Mouse (Mus musculus) forebrain, embryonic 14.5 days (tissue): ENCODE data around the gene Gcnt2. TPM values are rescaled to one million over a fixed set of nuclear protein-coding genes. Genes with fewer than 3 reads are reported as not detected.

Experiments used
- ATAC-seq: fragments of 200-750 bp; cut with Nextera tagmentation; 2 replicates; pipeline ENCODE4 v1.8.0; 2017; ENCODE audit warnings: mild to moderate bottlenecking, moderate library complexity
- DNase-seq: peaks from one replicate; pipeline ENCODE4 v3.0.0-alpha.2; 2015; ENCODE audit warnings: low spot score
- H3K27ac ChIP-seq: fragments of 300-500 bp; sonication (generic); 2 replicates; pipeline ENCODE4 v1.5.1; 2014; ENCODE audit warnings: low read depth, mild to moderate bottlenecking, control low read depth, low read length, moderate library complexity
- H3K27me3 ChIP-seq: fragments of 300-500 bp; sonication (generic); replicated peaks from 2 replicates; pipeline ENCODE4 v1.6.1; 2014; ENCODE audit warnings: low read length, control low read depth, mixed read lengths; ENCODE audit not compliant: control insufficient read depth, insufficient read depth
- H3K36me3 ChIP-seq: fragments of 300-500 bp; sonication (generic); 2 replicates; pipeline ENCODE4 v1.6.1; 2014; ENCODE audit warnings: low read length, control low read depth; ENCODE audit not compliant: control insufficient read depth, insufficient read depth
- H3K4me1 ChIP-seq: fragments of 300-500 bp; sonication (generic); 2 replicates; pipeline ENCODE4 v1.6.1; 2014; ENCODE audit warnings: antibody characterized with exemption, low read length, control low read depth; ENCODE audit not compliant: control insufficient read depth, insufficient read depth
- H3K4me2 ChIP-seq: fragments of 300-500 bp; sonication (generic); 2 replicates; pipeline ENCODE4 v1.6.1; 2014; ENCODE audit warnings: mild to moderate bottlenecking, control low read depth, low read length
- H3K4me3 ChIP-seq: fragments of 300-500 bp; sonication (generic); 2 replicates; pipeline ENCODE4 v1.5.1; 2014; ENCODE audit warnings: low read depth, low read length, control low read depth
- H3K9ac ChIP-seq: fragments of 300-500 bp; sonication (generic); 2 replicates; pipeline ENCODE4 v1.6.1; 2014; ENCODE audit warnings: mild to moderate bottlenecking, low read length, control low read depth, moderate library complexity
- H3K9me3 ChIP-seq: fragments of 300-500 bp; sonication (generic); replicated peaks from 2 replicates; pipeline ENCODE4 v1.6.1; 2016; ENCODE audit warnings: low read length, control low read depth, mixed read lengths; ENCODE audit not compliant: control insufficient read depth
- WGBS: fragments of 180-500 bp; shearing (Covaris S2); extraction: QIAGEN DNeasy Blood & Tissue Kit; methylation state at CpG from one replicate; pipeline ENCODE4 v1.1.7; 2014; 5-methylcytosine and 5-hydroxymethylcytosine counted together
- microRNA-seq: library from miRNA; unstranded; fragments of <30 nt; microRNA quantifications from one replicate; pipeline ENCODE4, GENCODE M21; 2016
- polyA plus RNA-seq: library from polyadenylated mRNA; unstranded; fragments of >200 nt; fragmentation: Nextera tagmentation; extraction: Ambion mirVana; gene quantifications from 2 replicates; pipeline ENCODE4 v1.2.1, GENCODE M21; 2014

Gcnt2 gene
- polyA plus RNA-seq, 1 experiment from 2014 or later, result 5.2 TPM

DNA sequence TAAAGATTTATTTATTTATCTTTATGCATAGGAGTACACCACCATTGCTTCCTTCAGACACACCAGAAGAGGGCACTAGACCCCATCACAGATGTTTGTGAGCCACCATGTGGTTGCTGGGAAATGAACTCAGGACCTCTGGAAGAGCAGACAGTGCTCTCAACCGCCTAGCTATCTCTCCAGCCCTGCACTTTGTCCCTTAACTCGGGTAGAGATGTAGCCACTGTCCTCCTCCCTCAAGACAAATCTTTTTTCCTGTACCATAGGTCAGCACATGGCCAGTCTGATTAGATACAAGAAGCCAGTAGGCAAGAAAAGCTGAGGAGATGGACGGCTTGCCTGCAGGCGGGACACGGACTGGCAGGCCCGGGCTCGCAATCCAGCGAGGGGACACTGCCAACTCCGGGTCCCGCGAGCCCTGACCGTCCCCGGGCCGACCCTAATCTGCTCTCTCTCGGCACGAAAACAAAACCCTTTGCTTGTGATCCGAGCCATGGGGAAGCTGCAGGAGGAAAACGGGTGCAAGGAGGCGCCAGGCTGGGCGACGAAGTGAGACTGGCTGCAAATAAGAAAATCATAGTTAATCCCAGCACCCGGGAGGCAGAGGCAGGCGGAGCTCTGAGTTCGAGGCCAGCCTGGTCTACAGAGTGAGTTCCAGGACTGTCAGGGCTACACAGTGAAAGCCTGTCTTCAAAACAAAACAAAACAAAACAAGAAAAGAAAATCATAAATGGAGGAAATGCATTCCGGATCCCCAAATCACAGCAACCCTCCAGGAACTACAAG lies 140.8 kb downstream of the Gcnt2 start:
- H3K9me3 ChIP-seq, result no peaks in the 10 kb centered on the region
- ATAC-seq (peak; percentile 32), DNase-seq (peak; percentile 28)
- WGBS, result under 1% methylated on average over 25 of the region's 25 CpGs
- H3K4me3 ChIP-seq, result peak overlapping the region; percentile 90
- peak overlapping the region; percentile 94 for H3K27ac ChIP-seq
- no peaks in the 10 kb centered on the region for H3K27me3 ChIP-seq
- peak overlapping the region; percentile 87 for H3K4me2 ChIP-seq
- H3K4me1 ChIP-seq, result peaks cover 12% of the 10 kb centered on the region
- peak overlapping the region; percentile 88 for H3K9ac ChIP-seq
- peaks cover 11% of the 10 kb centered on the region for H3K36me3 ChIP-seq

DNA sequence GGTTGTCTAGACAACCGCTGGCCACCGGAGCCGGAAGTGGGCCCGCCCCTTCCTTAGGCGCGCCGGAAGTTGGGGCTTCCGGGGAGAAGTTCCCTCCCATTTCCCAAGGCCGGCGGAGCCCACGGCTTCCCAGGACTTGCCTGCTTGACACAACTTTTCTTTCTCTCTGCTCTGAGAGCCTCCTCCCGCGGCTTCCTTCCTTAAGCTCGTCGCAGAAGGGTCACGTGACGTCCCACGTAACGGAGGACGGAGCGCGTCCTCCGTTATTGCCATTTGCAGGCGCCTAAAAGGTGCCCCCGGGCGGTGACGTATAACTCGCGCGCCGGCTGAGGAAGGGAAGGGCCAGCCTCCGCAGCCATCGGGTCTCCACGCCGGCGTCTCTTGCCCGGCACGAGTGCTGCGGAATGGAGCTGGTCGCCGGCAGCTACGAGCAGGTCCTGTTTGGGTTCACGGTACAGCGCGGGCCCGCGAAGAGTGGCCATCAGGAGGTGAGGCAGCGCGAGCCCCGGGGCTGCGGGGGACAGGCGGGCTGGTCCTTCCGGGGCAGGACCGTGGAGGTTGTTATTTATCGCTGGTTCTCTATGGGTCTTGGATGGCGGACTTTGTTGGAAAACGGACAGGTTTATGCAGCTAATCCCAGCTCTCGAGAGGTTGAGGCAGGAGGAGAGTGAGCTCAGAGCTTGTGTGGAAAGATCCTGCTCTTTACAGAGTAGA lies 141.5 kb downstream of the Gcnt2 start, which contains the start of gene Pak1ip1:
Gene Pak1ip1 (plus strand): TSS at position 98 of the 714 bp plus-strand sequence.
- H3K27me3 ChIP-seq, result no peaks in the 10 kb centered on the region
- H3K9ac ChIP-seq, result peak within 1 kb of the TSS; percentile 88
- H3K27ac ChIP-seq, result peak within 1 kb of the TSS; percentile 94
- under 1% methylated on average over 58 of the region's 58 CpGs for WGBS
- peaks cover 19% of the 10 kb centered on the region for H3K36me3 ChIP-seq
- peak within 1 kb of the TSS; percentile 90 for H3K4me3 ChIP-seq
- no peaks in the 10 kb centered on the region for H3K9me3 ChIP-seq
- peaks cover 12% of the 10 kb centered on the region for H3K4me1 ChIP-seq
- DNase-seq, result peak; percentile 96
- peak within 1 kb of the TSS; percentile 87 for H3K4me2 ChIP-seq
- ATAC-seq, result peak; percentile 98

DNA sequence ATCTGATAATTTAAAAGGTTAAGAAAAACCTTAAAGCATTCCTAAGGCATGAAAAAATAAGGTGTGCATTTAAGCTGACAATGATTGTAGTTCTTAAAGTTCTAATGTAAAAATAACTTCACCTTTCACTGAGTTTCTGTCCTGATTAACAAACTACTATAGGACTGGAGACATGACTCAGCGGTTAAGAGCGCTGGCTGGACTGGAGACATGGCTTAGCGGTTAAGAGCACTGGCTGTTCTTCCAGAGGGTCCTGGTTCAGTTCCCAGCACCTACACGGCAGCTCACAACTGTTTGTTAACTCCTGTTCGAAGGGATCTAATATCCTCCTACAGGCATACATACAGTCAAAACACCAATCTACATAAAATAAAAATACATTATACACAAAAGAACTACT lies 142.4 kb downstream of the Gcnt2 start:
- Histone ChIP-seq H3K36me3 (peaks cover 28% of the 10 kb centered on the region), H3K4me3 (peak overlapping the region; percentile 90), H3K9ac (no peak overlapping the region), H3K27me3 (no peaks in the 10 kb centered on the region), H3K27ac (no peak overlapping the region), H3K4me2 (peak overlapping the region; percentile 87), H3K9me3 (no peaks in the 10 kb centered on the region), H3K4me1 (peaks cover 12% of the 10 kb centered on the region)
- no peak for ATAC-seq
- WGBS, result 82% methylated on average over 5 of the region's 5 CpGs
- no peak for DNase-seq

DNA sequence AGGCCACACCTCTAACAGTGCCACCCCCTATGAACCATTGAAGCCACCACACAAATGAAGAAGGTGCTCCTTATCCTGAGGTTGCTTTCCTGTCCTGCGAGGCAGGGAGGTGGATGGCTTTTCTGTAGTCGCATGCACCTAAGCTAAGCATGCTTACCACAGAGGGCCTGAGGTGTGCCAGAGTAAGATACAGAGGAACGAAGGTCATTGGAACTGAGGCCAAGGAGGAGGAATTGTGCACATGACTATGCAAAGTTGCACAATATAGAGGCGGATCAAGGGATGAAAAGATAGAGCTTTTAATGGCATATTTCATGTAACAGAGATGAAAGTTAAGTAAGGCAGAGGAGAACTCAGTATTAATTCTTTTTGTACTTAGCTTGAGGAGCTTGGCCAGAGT lies 146.7 kb downstream of the Gcnt2 start:
- no peak overlapping the region for H3K4me3 ChIP-seq
- H3K36me3 ChIP-seq, result peaks cover 70% of the 10 kb centered on the region
- WGBS, result 95% methylated on average over 4 of the region's 4 CpGs
- DNase-seq (no peak), ATAC-seq (no peak)
- H3K9ac ChIP-seq, result no peak overlapping the region
- H3K27me3 ChIP-seq, result no peaks in the 10 kb centered on the region
- no peak overlapping the region for H3K4me2 ChIP-seq
- no peaks in the 10 kb centered on the region for H3K9me3 ChIP-seq
- peaks cover 5% of the 10 kb centered on the region; the same call in 1 of the 2 replicates for H3K4me1 ChIP-seq
- no peak overlapping the region for H3K27ac ChIP-seq

DNA sequence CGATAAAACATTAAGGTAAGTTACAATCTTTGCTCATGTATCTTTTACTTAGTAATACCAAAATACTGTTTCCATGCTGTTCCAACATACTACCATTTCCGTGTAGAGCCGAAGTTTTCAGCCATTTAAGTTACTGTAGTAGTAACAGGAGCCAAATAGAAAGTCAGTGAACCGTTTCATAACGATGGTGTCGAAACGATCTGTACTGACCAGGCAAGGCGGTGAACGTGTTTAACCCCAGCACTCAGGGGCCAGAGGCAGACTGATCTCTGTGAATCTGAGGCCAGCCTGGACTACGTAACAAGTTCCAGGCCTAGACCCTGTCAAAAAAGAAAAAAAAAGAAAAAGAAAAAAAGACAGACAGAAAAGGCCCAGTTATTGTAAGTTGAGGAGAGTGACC lies 148.7 kb downstream of the Gcnt2 start:
- H3K36me3 ChIP-seq, result peaks cover 89% of the 10 kb centered on the region
- no peaks in the 10 kb centered on the region for H3K27me3 ChIP-seq
- H3K4me3 ChIP-seq, result no peak overlapping the region
- no peaks in the 10 kb centered on the region for H3K9me3 ChIP-seq
- 92% methylated on average over 10 of the region's 10 CpGs for WGBS
- H3K27ac ChIP-seq, result no peak overlapping the region
- DNase-seq (no peak), ATAC-seq (no peak)
- no peaks in the 10 kb centered on the region for H3K4me1 ChIP-seq
- no peak overlapping the region for H3K4me2 ChIP-seq
- no peak overlapping the region for H3K9ac ChIP-seq

DNA sequence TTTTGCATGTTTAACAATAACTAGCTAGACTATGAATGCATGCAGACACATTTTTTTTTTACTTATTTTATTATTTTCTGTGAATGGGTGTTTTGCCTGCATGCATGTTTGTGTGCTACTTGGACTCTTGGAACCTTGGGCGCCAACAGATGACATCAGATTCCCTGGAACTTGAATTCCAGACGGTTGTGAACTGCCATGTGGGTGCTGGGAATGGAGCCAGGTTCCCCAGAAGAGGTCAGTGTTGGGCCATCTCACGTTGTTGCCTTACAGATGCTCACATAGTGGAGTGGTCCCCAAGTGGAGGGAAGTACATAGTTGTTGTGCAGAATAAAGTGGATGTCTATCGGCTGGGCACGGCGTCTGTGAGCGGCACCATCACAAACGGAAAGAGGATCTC lies 149.4 kb downstream of the Gcnt2 start:
- DNase-seq (no peak), ATAC-seq (no peak)
- H3K27me3 ChIP-seq, result no peaks in the 10 kb centered on the region
- peaks cover 92% of the 10 kb centered on the region for H3K36me3 ChIP-seq
- 87% methylated on average over 8 of the region's 8 CpGs for WGBS
- no peak overlapping the region for H3K27ac ChIP-seq
- no peak overlapping the region for H3K4me2 ChIP-seq
- no peaks in the 10 kb centered on the region for H3K4me1 ChIP-seq
- H3K4me3 ChIP-seq, result no peak overlapping the region
- H3K9me3 ChIP-seq, result no peaks in the 10 kb centered on the region
- H3K9ac ChIP-seq, result no peak overlapping the region

Small RNA genes lying within 50 kb of the gene (microRNA-seq; reads per million reads assigned to microRNA genes)
- gene Mir5124a, result not detected

Other genes starting within 250 kb of the Gcnt2 start
- gene Tfap2a, start 121.4 kb upstream of the Gcnt2 start, polyA plus RNA-seq, result 0.20 and 0.41 TPM in 2 replicates
- 84.8 and 86.7 TPM in 2 replicates for gene Pak1ip1, start 141.3 kb downstream of the Gcnt2 start, polyA plus RNA-seq
- gene Tmem14c, start 156.5 kb downstream of the Gcnt2 start, polyA plus RNA-seq, result 132 and 161 TPM in 2 replicates
- 1.2 and 1.8 TPM in 2 replicates for gene Mak, start 220.0 kb downstream of the Gcnt2 start, polyA plus RNA-seq